Mouse (Mus musculus) heart, embryonic 11.5 days (tissue): ENCODE results near the gene Fgd2. TPM values are rescaled to one million over a fixed set of nuclear protein-coding genes. Genes with fewer than 3 reads are reported as not detected.
A peak's percentile ranks its signal among the peaks of the same experiment; 100 is the strongest.
"Not testable (repeated sequence)": the region's sequence is repeated elsewhere in the genome, so short reads cannot be mapped to it uniquely, and the experiment has no call there.

Source experiments
- ATAC-seq: fragments of 200-750 bp; cut with Nextera tagmentation; replicated peaks from 2 replicates; pipeline ENCODE4 v1.8.0; 2017; ENCODE audit warnings: moderate library complexity; ENCODE audit not compliant: insufficient number of reproducible peaks, low FRiP score, low TSS enrichment
- H3K27ac ChIP-seq: fragments of 300-500 bp; sonication (generic); 2 replicates; pipeline ENCODE4 v1.5.1; 2014; ENCODE audit warnings: mild to moderate bottlenecking, low read depth, low read length
- H3K27me3 ChIP-seq: fragments of 300-500 bp; sonication (generic); 2 replicates; pipeline ENCODE4 v1.6.1; 2014; ENCODE audit warnings: mild to moderate bottlenecking, low read length, mixed read lengths; ENCODE audit not compliant: control insufficient read depth, insufficient read depth
- H3K36me3 ChIP-seq: fragments of 300-500 bp; sonication (generic); 2 replicates; pipeline ENCODE4 v1.6.1; 2014; ENCODE audit warnings: mild to moderate bottlenecking, low read length, moderate library complexity, mixed read lengths; ENCODE audit not compliant: control insufficient read depth, insufficient read depth
- H3K4me1 ChIP-seq: fragments of 300-500 bp; sonication (generic); 2 replicates; pipeline ENCODE4 v1.6.1; 2014; ENCODE audit warnings: low read length; ENCODE audit not compliant: control insufficient read depth, insufficient read depth
- H3K4me2 ChIP-seq: fragments of 300-500 bp; sonication (generic); 2 replicates; pipeline ENCODE4 v1.6.1; 2014; ENCODE audit warnings: mild to moderate bottlenecking, moderate library complexity
- H3K4me3 ChIP-seq: fragments of 300-500 bp; sonication (generic); 2 replicates; pipeline ENCODE4 v1.5.1; 2014; ENCODE audit warnings: low read depth, low read length
- H3K9ac ChIP-seq: fragments of 300-500 bp; sonication (generic); 2 replicates; pipeline ENCODE4 v1.6.1; 2014; ENCODE audit warnings: mild to moderate bottlenecking, low read depth, low read length, moderate library complexity
- H3K9me3 ChIP-seq: fragments of 300-500 bp; sonication (generic); replicated peaks from 2 replicates; pipeline ENCODE4 v1.6.1; 2016; ENCODE audit warnings: low read length; ENCODE audit not compliant: control insufficient read depth
- WGBS: fragments of 180-500 bp; shearing (Covaris S2); extraction: QIAGEN DNeasy Blood & Tissue Kit; methylation state at CpG from one replicate; pipeline ENCODE4 v1.1.7; 2014; ENCODE audit not compliant: insufficient replicate concordance; 5-methylcytosine and 5-hydroxymethylcytosine counted together
- polyA plus RNA-seq: library from polyadenylated mRNA; unstranded; fragments of >200 nt; fragmentation: Nextera tagmentation; extraction: Ambion mirVana; gene quantifications from 2 replicates; pipeline ENCODE4 v1.2.1, GENCODE M21; 2014

Gene Fgd2
- polyA plus RNA-seq: 1.2 and 2.3 TPM in 2 replicates

GRCm38 (mm10) chr17:29360761-29361221 lies at the start of gene Fgd2:
Fgd2 (plus strand) TSS chr17:29360914.
- H3K4me1 ChIP-seq: peaks cover 16% of the 10 kb centered on the region
- ATAC-seq: no peak
- WGBS: 14% methylated on average over 5 of the region's 5 CpGs
- H3K9me3 ChIP-seq: no peaks in the 10 kb centered on the region
- H3K4me3 ChIP-seq: no peak within 1 kb of the TSS
- no peaks in the 10 kb centered on the region for H3K36me3 ChIP-seq
- no peak within 1 kb of the TSS for H3K9ac ChIP-seq
- H3K27me3 ChIP-seq: no peaks in the 10 kb centered on the region
- peak within 1 kb of the TSS; percentile 12; the same call in 1 of the 2 replicates for H3K4me2 ChIP-seq
- H3K27ac ChIP-seq: no peak within 1 kb of the TSS

- Histone ChIP-seq H3K27ac (no peak overlapping the region), H3K4me1 (no peaks in the 10 kb centered on the region), H3K9ac (no peak overlapping the region), H3K4me3 (no peak overlapping the region), H3K9me3 (0 out of 2 replicates have a peak, but pooled peaks cover 2% of the 10 kb centered on the region), H3K36me3 (no peaks in the 10 kb centered on the region), H3K27me3 (no peaks in the 10 kb centered on the region), H3K4me2 (no peak overlapping the region)
- 89% methylated on average over 8 of the region's 8 CpGs for WGBS
- ATAC-seq: no peak
These were observed 49.1 kb upstream of the Fgd2 start for GRCm38 (mm10) chr17:29311602-29312001.

GRCm38 (mm10) chr17:29312082-29312481 lies 48.6 kb upstream of the Fgd2 start:
- no peaks in the 10 kb centered on the region for H3K4me1 ChIP-seq
- H3K9me3 ChIP-seq: 0 out of 2 replicates have a peak, but pooled peaks cover 2% of the 10 kb centered on the region
- no peak overlapping the region for H3K9ac ChIP-seq
- no peak overlapping the region for H3K4me2 ChIP-seq
- 89% methylated on average over 2 of the region's 2 CpGs for WGBS
- no peaks in the 10 kb centered on the region for H3K36me3 ChIP-seq
- no peak overlapping the region for H3K27ac ChIP-seq
- H3K4me3 ChIP-seq: no peak overlapping the region
- no peaks in the 10 kb centered on the region for H3K27me3 ChIP-seq
- ATAC-seq: no peak

GRCm38 (mm10) chr17:29313300-29313699 lies 47.4 kb upstream of the Fgd2 start:
- ATAC-seq: no peak
- Histone ChIP-seq H3K27ac (no peak overlapping the region), H3K4me1 (no peaks in the 10 kb centered on the region), H3K9ac (no peak overlapping the region), H3K27me3 (no peaks in the 10 kb centered on the region), H3K9me3 (0 out of 2 replicates have a peak, but pooled peaks cover 2% of the 10 kb centered on the region), H3K36me3 (no peaks in the 10 kb centered on the region), H3K4me2 (no peak overlapping the region), H3K4me3 (no peak overlapping the region)

GRCm38 (mm10) chr17:29315672-29316465 lies 44.8 kb upstream of the Fgd2 start:
- Histone ChIP-seq H3K9me3 (0 out of 2 replicates have a peak, but pooled peaks cover 2% of the 10 kb centered on the region), H3K27ac (peak overlapping the region; percentile 57), H3K36me3 (no peaks in the 10 kb centered on the region), H3K4me3 (no peak overlapping the region), H3K27me3 (peaks cover 9% of the 10 kb centered on the region), H3K4me2 (no peak overlapping the region), H3K9ac (peak overlapping the region; percentile 46; the same call in 1 of the 2 replicates), H3K4me1 (peaks cover 4% of the 10 kb centered on the region; the same call in 1 of the 2 replicates)
- no peak for ATAC-seq
- 43% methylated on average over 9 of the region's 9 CpGs for WGBS

- Histone ChIP-seq H3K27ac (no peak overlapping the region; the same call in 1 of the 2 replicates), H3K4me2 (no peak overlapping the region), H3K27me3 (peaks cover 20% of the 10 kb centered on the region), H3K4me3 (no peak overlapping the region), H3K9ac (no peak overlapping the region), H3K9me3 (0 out of 2 replicates have a peak, but pooled peaks cover 2% of the 10 kb centered on the region), H3K4me1 (peaks cover 6% of the 10 kb centered on the region), H3K36me3 (no peaks in the 10 kb centered on the region)
- WGBS: 66% methylated on average over 3 of the region's 3 CpGs
- ATAC-seq: no peak
These were observed 43.8 kb upstream of the Fgd2 start for GRCm38 (mm10) chr17:29316891-29317290.

GRCm38 (mm10) chr17:29317380-29317779 lies 43.3 kb upstream of the Fgd2 start, which contains the start of gene Pi16:
Pi16 (plus strand) TSS chr17:29317680.
- not testable (repeated sequence) for H3K9ac ChIP-seq, H3K4me2 ChIP-seq, ATAC-seq, H3K36me3 ChIP-seq, H3K4me3 ChIP-seq, H3K9me3 ChIP-seq, H3K27ac ChIP-seq
- 84% methylated on average over 3 of the region's 3 CpGs for WGBS
- Histone ChIP-seq H3K4me1 (peaks cover 11% of the 10 kb centered on the region), H3K27me3 (peaks cover 24% of the 10 kb centered on the region)

- Histone ChIP-seq H3K27ac (no peak overlapping the region), H3K4me1 (peaks cover 13% of the 10 kb centered on the region), H3K4me3 (no peak overlapping the region), H3K4me2 (no peak overlapping the region; the same call in 1 of the 2 replicates), H3K36me3 (no peaks in the 10 kb centered on the region), H3K9me3 (no peaks in the 10 kb centered on the region), H3K27me3 (peaks cover 32% of the 10 kb centered on the region), H3K9ac (no peak overlapping the region)
- ATAC-seq: no peak
- 48% methylated on average over 6 of the region's 6 CpGs for WGBS
These were observed 41.9 kb upstream of the Fgd2 start for GRCm38 (mm10) chr17:29318731-29319250.
